Comparison of ENCODE assay signal across 19 mouse cellular contexts in genomic region chr2:76052897-76053505, GRCm38 (mm10).
"Had no signal": no experiment of that assay in that cellular context is flagged by ENCODE, and none has a peak within 500 bp of the region (broad histone marks: within the 10 kb centered on the region; RNA-seq: fewer than 3 reads in every experiment).

No protein-coding gene starts in this region.

- ATAC-seq: inflammation-experienced regulatory T-cells, adult 6 months; intestine, embryonic 16.5 days; liver, postnatal 0 days had no signal

- H3K9me3 ChIP-seq: limb, embryonic 12.5 days; limb, embryonic 15.5 days; neural tube, embryonic 12.5 days had no signal

- H3K4me2 ChIP-seq: limb, embryonic 12.5 days; limb, embryonic 15.5 days; liver, embryonic 11.5 days; neural tube, embryonic 12.5 days had no signal

- H3K36me3 ChIP-seq: limb, embryonic 12.5 days; limb, embryonic 15.5 days; neural tube, embryonic 12.5 days had no signal

- H3K9ac ChIP-seq: limb, embryonic 12.5 days; limb, embryonic 15.5 days; liver, embryonic 14.5 days; liver, postnatal 0 days; neural tube, embryonic 12.5 days had no signal

- H3K4me1 ChIP-seq: limb, embryonic 15.5 days had no signal

- H3K4me3 ChIP-seq: limb, embryonic 12.5 days; limb, embryonic 15.5 days; neural tube, embryonic 12.5 days had no signal

- H3K27ac ChIP-seq: limb, embryonic 12.5 days; limb, embryonic 15.5 days; liver, embryonic 14.5 days; neural tube, embryonic 12.5 days had no signal

- DNase-seq: kidney, adult 18-20 months; kidney, adult 9 months; kidney, postnatal 14 days; kidney, postnatal 4 days; left cerebral cortex, postnatal 4 days; liver, postnatal 0 days; lung, postnatal 4 days; retina, postnatal 1 day; right cerebral cortex, postnatal 25 days; spleen, adult 18-20 months; thymus, adult 18-20 months; thymus, postnatal 36 days had no signal

- H3K27me3 ChIP-seq: limb, embryonic 12.5 days; limb, embryonic 15.5 days; neural tube, embryonic 12.5 days had no signal
